Mouse (Mus musculus) adipocyte (in vitro differentiated cells): ENCODE results near the gene A230050P20Rik.
A peak's percentile ranks its signal among the peaks of the same experiment; 100 is the strongest.

Source experiments
- DNase-seq: peaks from one replicate; pipeline ENCODE4 v3.0.0-alpha.2; 2016; ENCODE audit warnings: low spot score

The A230050P20Rik gene

GRCm38 (mm10) chr9:20873521-20873920 is 5.1 kb downstream of the A230050P20Rik start:
- DNase-seq: no peak

- no peak for DNase-seq
Measured at GRCm38 (mm10) chr9:20875021-20875790, 6.8 kb downstream of the A230050P20Rik start.

GRCm38 (mm10) chr9:20876318-20877117 is 8.1 kb downstream of the A230050P20Rik start:
- DNase-seq: no peak

- DNase-seq: no peak
Measured at GRCm38 (mm10) chr9:20877118-20878040, 8.9 kb downstream of the A230050P20Rik start.

GRCm38 (mm10) chr9:20878041-20878709 is 9.7 kb downstream of the A230050P20Rik start:
- peak; percentile 98 for DNase-seq

- no peak for DNase-seq
Measured at GRCm38 (mm10) chr9:20878710-20879065, 10.2 kb downstream of the A230050P20Rik start.

- DNase-seq: no peak
Measured at GRCm38 (mm10) chr9:20879097-20879792, 10.8 kb downstream of the A230050P20Rik start, which contains the start of gene Angptl6. Gene Angptl6 (minus strand): TSS chr9:20879727.

- no peak for DNase-seq
Measured at GRCm38 (mm10) chr9:20886563-20886962, 18.1 kb downstream of the A230050P20Rik start.

- DNase-seq: no peak
Measured at GRCm38 (mm10) chr9:20887191-20887590, 18.7 kb downstream of the A230050P20Rik start.

GRCm38 (mm10) chr9:20887704-20888385 is 19.4 kb downstream of the A230050P20Rik start, which contains the start of gene Ppan:
Gene Ppan (plus strand): TSS chr9:20888175.
- peak; percentile 97 for DNase-seq

- DNase-seq: peak; percentile 69
Measured at GRCm38 (mm10) chr9:20888386-20888765, 19.9 kb downstream of the A230050P20Rik start.

- DNase-seq: no peak
Measured at GRCm38 (mm10) chr9:20889185-20890141, 21.0 kb downstream of the A230050P20Rik start.

GRCm38 (mm10) chr9:20890411-20890810 is 22.0 kb downstream of the A230050P20Rik start:
- DNase-seq: no peak

GRCm38 (mm10) chr9:20891339-20892103 is 23.1 kb downstream of the A230050P20Rik start:
- no peak for DNase-seq

GRCm38 (mm10) chr9:20892104-20892653 is 23.7 kb downstream of the A230050P20Rik start:
- no peak for DNase-seq

- DNase-seq: no peak
Measured at GRCm38 (mm10) chr9:20893069-20893468, 24.6 kb downstream of the A230050P20Rik start.

- DNase-seq: no peak
Measured at GRCm38 (mm10) chr9:20893590-20894343, 25.3 kb downstream of the A230050P20Rik start.
